Mouse (Mus musculus): ENCODE measurements around the gene Kdm4d.
"Not testable (repeated sequence)": the region's sequence is repeated elsewhere in the genome, so short reads cannot be mapped to it uniquely, and the experiment has no call there.

- not testable (repeated sequence) for TF ChIP-seq POLR2A (IDR thresholded peaks at IDR 0.05; ENCODE audit: insufficient read length, low read depth); USF1 (IDR thresholded peaks at IDR 0.05; ENCODE audit: low read depth); REST (IDR thresholded peaks at IDR 0.05; ENCODE audit: insufficient read depth, insufficient read length); SRF (IDR thresholded peaks at IDR 0.05; ENCODE audit: control insufficient read depth, insufficient read length, low read depth); TCF12 (IDR thresholded peaks at IDR 0.05; ENCODE audit: insufficient read depth, poor library complexity, severe bottlenecking); POLR2AphosphoS2 (IDR thresholded peaks at IDR 0.05; ENCODE audit: insufficient read length, low read depth)
Observed at GRCm38 (mm10) chr9:14447086-14447485, 53.2 kb downstream of the Kdm4d start.

Data from myocyte (in vitro differentiated cells).